In genomic region chr3:137833128-137833527, GRCm38 (mm10) we compare ENCODE assay signal across 18 mouse cellular contexts. TPM values are rescaled to one million over a fixed set of nuclear protein-coding genes. Genes with fewer than 3 reads are reported as not detected.
DNase-seq lines count a peak whose midpoint lies in the region; ATAC-seq and TF ChIP-seq lines count a peak whose summit lies in the region.
"Had no signal": no experiment of that assay in that cellular context is flagged by ENCODE, and none has a peak within 500 bp of the region (broad histone marks: within the 10 kb centered on the region; RNA-seq: fewer than 3 reads in every experiment).

No protein-coding gene starts in this region.

- H3K27ac ChIP-seq in lung, postnatal 0 days (ENCODE audit: low read length) = no peak overlapping the region
- H3K27ac ChIP-seq in small intestine, adult 2 months (ENCODE audit: insufficient read depth, low read depth, low read length) = peak overlapping the region; percentile 66
- H3K27ac ChIP-seq: embryonic facial prominence, embryonic 13.5 days had no signal

- no peak for TF ChIP-seq CTCF in lung, postnatal 0 days (IDR thresholded peaks at IDR 0.05)
- no peak for TF ChIP-seq CTCF in lung, adult 2 months (IDR thresholded peaks at IDR 0.05; ENCODE audit: insufficient read depth, low read length)
- no peak for TF ChIP-seq CTCF in small intestine, adult 2 months (IDR thresholded peaks at IDR 0.05; ENCODE audit: extremely low read depth, insufficient read length, insufficient replicate concordance, low read depth, low read length)

- H3K9ac ChIP-seq in lung, postnatal 0 days (replicated peaks; ENCODE audit: low read depth) = no peak overlapping the region
- H3K9ac ChIP-seq: embryonic facial prominence, embryonic 13.5 days; lung, embryonic 14.5 days had no signal

- H3K36me3 ChIP-seq in lung, postnatal 0 days (ENCODE audit: insufficient read depth, low read length) = no peaks in the 10 kb centered on the region
- H3K36me3 ChIP-seq in small intestine, adult 2 months (ENCODE audit: control insufficient read depth, insufficient read depth, low read length) = no peaks in the 10 kb centered on the region
- H3K36me3 ChIP-seq: embryonic facial prominence, embryonic 13.5 days had no signal

- no peaks in the 10 kb centered on the region for H3K9me3 ChIP-seq in lung, postnatal 0 days (ENCODE audit: low read length)
- H3K9me3 ChIP-seq: embryonic facial prominence, embryonic 13.5 days had no signal

- no peak overlapping the region for H3K4me2 ChIP-seq in lung, postnatal 0 days (replicated peaks; ENCODE audit: low read depth, low read length)
- H3K4me2 ChIP-seq: embryonic facial prominence, embryonic 13.5 days; liver, embryonic 11.5 days; lung, embryonic 14.5 days had no signal

- peak; percentile 43 for DNase-seq in lung, postnatal 0 days (ENCODE audit: low spot score)
- DNase-seq in lung, adult 2 months = no peak
- DNase-seq in R1 (ENCODE audit: low read depth, low spot score) = peak; percentile 98
- DNase-seq in heart, adult 18-20 months = no peak
- no peak for DNase-seq in testis, postnatal 14 days (ENCODE audit: low spot score)
- DNase-seq in heart, postnatal 4 days = no peak
- DNase-seq: adrenal gland, postnatal 25 days; cerebellum, adult 8-10 months; gastrocnemius, postnatal 10 days; heart, postnatal 10 days; left cerebral cortex, postnatal 4 days; lung, embryonic 14.5 days; thymus, adult 2 months had no signal

- H3K4me1 ChIP-seq in lung, postnatal 0 days (ENCODE audit: insufficient read depth, low read depth, low read length) = no peaks in the 10 kb centered on the region
- no peaks in the 10 kb centered on the region; the same call in 1 of the 2 replicates for H3K4me1 ChIP-seq in lung, adult 2 months (ENCODE audit: control insufficient read depth, insufficient read depth, low read length)
- peaks cover 11% of the 10 kb centered on the region; the same call in 1 of the 2 replicates for H3K4me1 ChIP-seq in small intestine, adult 2 months (ENCODE audit: control insufficient read depth, insufficient read depth, insufficient read length, low read length)
- H3K4me1 ChIP-seq: embryonic facial prominence, embryonic 13.5 days had no signal

- H3K4me3 ChIP-seq in lung, postnatal 0 days (ENCODE audit: low read depth, low read length) = no peak overlapping the region
- no peak overlapping the region for H3K4me3 ChIP-seq in lung, adult 2 months (replicated peaks; ENCODE audit: extremely low read depth, low read depth, low read length)
- no peak overlapping the region for H3K4me3 ChIP-seq in small intestine, adult 2 months (ENCODE audit: low read depth, low read length)
- H3K4me3 ChIP-seq: embryonic facial prominence, embryonic 13.5 days had no signal

- H3K27me3 ChIP-seq in lung, postnatal 0 days (replicated peaks; ENCODE audit: insufficient read depth, low read length) = no peaks in the 10 kb centered on the region
- no peaks in the 10 kb centered on the region for H3K27me3 ChIP-seq in small intestine, adult 2 months (ENCODE audit: control insufficient read depth, insufficient read depth, low read length)
- H3K27me3 ChIP-seq: embryonic facial prominence, embryonic 13.5 days had no signal

- peak; percentile 41; the same call in 1 of the 2 replicates for ATAC-seq in lung, postnatal 0 days
- peak; percentile 93 for ATAC-seq in inflammation-experienced regulatory T-cells, adult 6 months
- ATAC-seq: hindbrain, embryonic 16.5 days had no signal

- no peak for TF ChIP-seq EP300 in lung, postnatal 0 days (IDR thresholded peaks at IDR 0.05)

- TF ChIP-seq POLR2A in lung, adult 2 months (IDR thresholded peaks at IDR 0.05; ENCODE audit: borderline replicate concordance, extremely low read depth, low read depth, low read length) = no peak
- no peak for TF ChIP-seq POLR2A in small intestine, adult 2 months (IDR thresholded peaks at IDR 0.05; ENCODE audit: low read depth, low read length)

RNA-seq across cellular contexts. Expression of gene H2afz, which starts 31.2 kb away (rescaled TPM):
- polyA plus RNA-seq in lung, postnatal 0 days (2015; fragmentation: Nextera tagmentation; extraction: Ambion mirVana) = 577 and 614 TPM in 2 replicates
- 400 and 437 TPM in 2 replicates for polyA plus RNA-seq in lung, adult 2 months (2012; rRNA removed)
- polyA plus RNA-seq in inflammation-experienced regulatory T-cells, adult 6 months (2017; shearing (Covaris generic)) = 1,000 to 10,000 TPM; 1,209 to 2,935 (median 1,492) TPM
- 329 and 401 TPM in 2 replicates for polyA plus RNA-seq in small intestine, adult 2 months (2012; rRNA removed)
- 10 to 100 TPM; 61.7 to 65.4 TPM for total RNA-seq in heart, adult 18-20 months (2021)
- 100 to 1,000 TPM; 306 to 315 TPM for total RNA-seq in heart, postnatal 4 days (2021)

RNA-seq across cellular contexts. Expression of gene Dnajb14, which starts 34.3 kb away (rescaled TPM):
- polyA plus RNA-seq in lung, postnatal 0 days (2015; fragmentation: Nextera tagmentation; extraction: Ambion mirVana) = 10.0 and 12.4 TPM in 2 replicates
- 3.7 and 6.1 TPM in 2 replicates for polyA plus RNA-seq in lung, adult 2 months (2012; rRNA removed)
- 1 to 10 TPM; 4.5 to 6.1 (median 5.6) TPM for polyA plus RNA-seq in inflammation-experienced regulatory T-cells, adult 6 months (2017; shearing (Covaris generic))
- 1.1 and 2.0 TPM in 2 replicates for polyA plus RNA-seq in small intestine, adult 2 months (2012; rRNA removed)
- total RNA-seq in heart, adult 18-20 months (2021) = 10 to 100 TPM; 11.5 to 12.4 TPM
- total RNA-seq in heart, postnatal 4 days (2021) = 10 to 100 TPM; 10.6 to 11.8 TPM

Comparison
In these comparisons a context has a peak if more than half of its experiments do, and no peak if none do; other contexts are left out.
1. DNase-seq: peak in lung, postnatal 0 days (single experiment) and R1 (single experiment); none in lung, adult 2 months (single experiment), heart, adult 18-20 months (0 of 2), testis, postnatal 14 days (single experiment) and heart, postnatal 4 days (single experiment).